Mouse (Mus musculus) CH12.LX (cell line): Measurements from ENCODE around the gene Gm3435.
"Not testable (repeated sequence)": the region's sequence is repeated elsewhere in the genome, so short reads cannot be mapped to it uniquely, and the experiment has no call there.

Source experiments
- EP300 ChIP-seq: IDR thresholded peaks from 2 replicates; pipeline ENCODE4 v1.6.1; 2011; ENCODE audit warnings: low read length, improper control_type of control experiment
- GABPA ChIP-seq: IDR thresholded peaks from 2 replicates; pipeline ENCODE4 v1.6.1; 2012; ENCODE audit warnings: low read depth, low read length, improper control_type of control experiment, inconsistent platforms; ENCODE audit not compliant: insufficient replicate concordance
- HCFC1 ChIP-seq: IDR thresholded peaks from 2 replicates; pipeline ENCODE4 v1.6.1; 2012; ENCODE audit warnings: low read depth, mild to moderate bottlenecking, inconsistent platforms, low read length, improper control_type of control experiment
- MXI1 ChIP-seq: IDR thresholded peaks from 2 replicates; pipeline ENCODE4 v1.6.1; 2011; ENCODE audit warnings: mild to moderate bottlenecking, low read depth, low read length, improper control_type of control experiment
- POLR2A ChIP-seq: IDR thresholded peaks from 2 replicates; pipeline ENCODE4 v1.6.1; 2011; ENCODE audit warnings: low read depth, mild to moderate bottlenecking, improper control_type of control experiment, low read length
- ZC3H11A ChIP-seq: IDR thresholded peaks from 2 replicates; pipeline ENCODE4 v1.6.1; 2012; ENCODE audit warnings: low read depth, mild to moderate bottlenecking, inconsistent platforms, low read length, improper control_type of control experiment

DNA sequence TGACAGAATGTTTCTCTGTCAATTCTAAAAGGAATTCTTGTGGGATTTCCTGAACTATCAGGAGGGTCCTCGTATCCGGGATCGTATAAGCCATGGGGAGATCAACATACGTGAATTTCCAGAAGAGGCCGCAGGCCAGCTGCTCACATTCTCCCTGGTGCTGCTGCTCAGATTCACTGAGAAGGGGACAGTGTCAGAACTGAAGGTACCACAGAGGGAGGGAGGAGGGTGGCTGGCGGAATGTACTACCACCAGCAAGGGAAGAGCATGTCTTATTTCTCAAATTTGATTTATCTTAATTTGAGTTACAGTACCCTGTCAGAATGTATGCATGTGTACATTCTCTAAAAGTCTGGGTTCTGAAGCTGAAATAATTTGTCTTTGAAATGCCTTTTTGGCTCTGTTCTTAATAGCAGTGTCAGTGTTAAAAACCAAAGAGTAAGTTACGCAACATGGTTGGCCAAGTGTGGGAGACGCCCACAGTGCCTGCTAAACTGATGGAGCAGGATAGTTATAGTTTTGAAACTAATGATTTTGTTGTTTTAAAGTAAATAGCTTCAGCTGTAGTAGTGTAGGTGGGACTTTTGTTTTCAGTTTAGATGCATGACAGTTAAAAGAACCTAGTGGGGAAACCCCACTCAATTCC, 43.3 kb downstream of the Gm3435 start:
- TF ChIP-seq EP300, ZC3H11A, POLR2A, MXI1, HCFC1, GABPA: not testable (repeated sequence)
